8 mouse cellular contexts compared by ENCODE assay signal in genomic region chr14:57525388-57526049, GRCm38 (mm10). TPM values are rescaled to one million over a fixed set of nuclear protein-coding genes. Genes with fewer than 3 reads are reported as not detected.
A peak's percentile ranks its signal among the peaks of the same experiment; 100 is the strongest.
DNase-seq lines count a peak whose midpoint lies in the region; ATAC-seq lines count a peak whose summit lies in the region.

No protein-coding gene starts in this region.

- DNase-seq in T-cell, adult 2 months (ENCODE audit: low spot score), result peak; percentile 42
- peak; percentile 85 to 86 for DNase-seq in cerebellum, postnatal 10 days
- DNase-seq in frontal cortex, postnatal 36 days (ENCODE audit: low spot score in 2 of 2), result peak; percentile 76 to 81
- peak; percentile 72 for DNase-seq in induced T-regulatory cell, adult 2 months (ENCODE audit: low read depth)
- DNase-seq in left cerebral cortex, postnatal 10 days (ENCODE audit: extremely low spot score in 1 of 2, low spot score in 2 of 2), result peak; percentile 68 to 83
- DNase-seq in right cerebral cortex, adult 2 months (ENCODE audit: low spot score in 2 of 2), result peak; percentile 76
- peak; percentile 70 for DNase-seq in urinary bladder, postnatal 25 days (ENCODE audit: low spot score)

- peak; percentile 39 for ATAC-seq in megakaryocyte, adult 5-6 weeks (ENCODE audit: poor library complexity, severe bottlenecking)

- intact Hi-C loops in left cerebral cortex, postnatal 10 days (cut with DNase I), result no loop called here

RNA-seq across cellular contexts. Expression of gene Il17d, which starts 0.9 kb away (rescaled TPM):
- 10 to 100 TPM; 12.5 to 14.8 TPM for total RNA-seq in left cerebral cortex, postnatal 10 days (2021)
- total RNA-seq in megakaryocyte, adult 5-6 weeks (2015), result not detected in 2 replicates
- total RNA-seq in megakaryocyte, adult 5-6 weeks (2017), result not detected in 2 replicates

RNA-seq across cellular contexts. Expression of gene Eef1akmt1, which starts 45.9 kb away (rescaled TPM):
- 10 to 100 TPM; 35.7 to 36.3 TPM for total RNA-seq in left cerebral cortex, postnatal 10 days (2021)
- total RNA-seq in megakaryocyte, adult 5-6 weeks (2015), result 47.8 and 51.2 TPM in 2 replicates
- 19.4 and 25.6 TPM in 2 replicates for total RNA-seq in megakaryocyte, adult 5-6 weeks (2017)

Comparison
In these comparisons a context has a peak if more than half of its experiments do, and no peak if none do; other contexts are left out.
1. Peak in every context shown above with its lines: DNase-seq and ATAC-seq.
2. RNA of gene Il17d, which starts 0.9 kb away (total RNA-seq): 12.5 to 14.8 TPM in left cerebral cortex, postnatal 10 days; not detected in megakaryocyte, adult 5-6 weeks; every median in the first group is over 10 times any median in the second.